Mouse (Mus musculus) ES-Bruce4 (cell line): Measurements from ENCODE around the gene Hoxd12.

ENCODE experiments used
- CTCF ChIP-seq: IDR thresholded peaks from one replicate; pipeline ENCODE4 v1.8.1; 2011; ENCODE audit warnings: low read depth, low read length
- EP300 ChIP-seq: IDR thresholded peaks from 2 replicates; pipeline ENCODE4 v1.6.1; 2011; ENCODE audit warnings: low read depth, low read length; ENCODE audit not compliant: insufficient read depth
- POLR2A ChIP-seq: IDR thresholded peaks from one replicate; pipeline ENCODE4 v1.8.1; 2011; ENCODE audit warnings: low read length; ENCODE audit not compliant: insufficient read depth

- no peak for TF ChIP-seq POLR2A
- TF ChIP-seq CTCF, result no peak
- peak; percentile 55; the same call in 1 of the 2 replicates for TF ChIP-seq EP300
These were observed 7.0 kb downstream of the Hoxd12 start for GRCm38 (mm10) chr2:74681594-74682531.
